Mouse (Mus musculus): ENCODE data around the gene Dbnl. TPM values are rescaled to one million over a fixed set of nuclear protein-coding genes. Genes with fewer than 3 reads are reported as not detected.

Dbnl gene
- 83.1 and 88.6 TPM in 2 replicates for polyA plus RNA-seq (2012; rRNA removed)

DNA sequence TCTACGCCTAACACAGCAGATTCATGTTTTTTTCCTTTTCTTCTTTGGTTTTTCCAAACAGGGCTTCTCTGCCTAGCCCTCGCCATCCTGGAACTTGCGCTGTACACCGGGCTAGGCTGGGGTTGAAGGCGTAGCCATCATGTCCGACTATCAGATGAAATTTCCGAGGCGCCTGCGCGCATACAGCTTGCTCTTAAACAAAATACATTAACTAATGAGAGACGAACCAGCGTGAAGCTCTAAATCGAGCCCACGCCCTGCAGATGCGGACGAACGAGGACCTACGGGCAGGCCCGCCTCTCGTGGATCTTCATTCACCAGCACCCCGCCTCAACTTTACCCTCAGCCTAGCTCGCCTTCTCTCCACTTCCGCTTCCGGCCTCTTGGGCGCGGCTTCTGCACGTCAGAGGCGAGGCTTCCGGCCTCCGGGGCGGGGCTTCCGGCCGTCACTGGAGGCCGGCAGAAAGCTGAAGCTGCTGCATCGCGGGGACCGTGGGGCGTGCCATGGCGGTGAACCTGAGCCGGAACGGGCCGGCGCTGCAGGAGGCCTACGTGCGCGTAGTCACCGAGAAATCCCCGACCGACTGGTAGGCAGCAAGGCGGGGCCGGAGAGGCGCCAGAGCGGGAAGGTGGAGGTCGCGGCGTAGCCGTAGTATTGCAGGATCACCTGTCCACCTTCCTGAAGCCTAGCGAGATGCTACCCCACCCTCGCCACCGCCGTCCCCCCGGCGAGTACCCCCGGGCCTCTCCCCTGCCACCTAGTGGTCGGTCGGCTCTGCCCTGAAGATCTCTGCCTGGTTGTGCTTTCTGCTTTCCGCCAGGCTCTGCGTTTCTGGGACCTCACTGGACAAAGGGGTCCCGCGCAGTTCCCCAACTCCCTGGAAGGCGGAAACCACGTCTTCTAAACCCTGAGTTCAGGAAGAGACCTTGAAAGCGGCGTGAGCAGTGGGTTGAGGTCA, at the start of gene Dbnl:
TSS of gene Dbnl (plus strand) at position 433 of the 959 bp plus-strand sequence.

DNA sequence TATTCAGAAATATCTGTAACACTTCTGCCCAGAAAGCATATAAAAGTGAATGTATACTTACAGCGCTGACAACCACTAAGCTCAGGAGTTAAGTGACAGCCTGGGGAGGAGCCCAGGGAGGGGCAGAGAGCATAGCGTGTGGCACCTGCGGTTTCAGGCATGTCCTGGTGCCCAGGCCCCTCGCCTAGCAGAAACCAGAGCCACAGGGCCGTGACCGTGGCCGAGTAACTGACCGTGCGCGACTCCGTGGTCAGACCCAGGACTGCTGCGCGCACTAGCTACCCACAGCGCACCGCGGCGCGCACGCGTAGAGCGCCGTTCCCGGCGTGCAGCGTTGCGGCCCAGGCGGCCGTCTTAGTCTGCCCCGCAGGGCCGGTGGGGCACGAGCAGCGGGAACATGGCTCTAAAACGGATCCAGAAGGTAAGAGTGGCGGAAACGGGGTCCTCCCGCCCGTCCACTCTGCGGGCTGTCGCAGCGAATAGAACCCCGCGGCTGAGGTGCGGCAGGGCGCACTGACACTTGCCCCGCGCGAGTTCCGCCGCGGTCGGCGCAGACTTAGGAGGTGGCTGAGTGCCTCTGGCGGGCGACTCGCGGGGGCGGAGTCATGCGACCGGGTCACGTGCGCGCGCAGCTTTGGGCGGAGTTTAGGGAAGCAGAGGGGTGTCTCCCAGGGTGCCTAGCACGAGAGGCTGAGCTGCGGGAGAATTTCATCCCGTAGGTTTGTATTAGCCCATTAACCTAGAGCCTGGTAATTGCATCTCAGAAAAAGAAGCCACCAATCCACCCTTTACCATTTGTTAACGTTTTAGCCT, 26.3 kb upstream of the Dbnl start, which contains the start of gene Urgcp:
TSS of gene Urgcp (minus strand) at position 557 of the 813 bp plus-strand sequence.

DNA sequence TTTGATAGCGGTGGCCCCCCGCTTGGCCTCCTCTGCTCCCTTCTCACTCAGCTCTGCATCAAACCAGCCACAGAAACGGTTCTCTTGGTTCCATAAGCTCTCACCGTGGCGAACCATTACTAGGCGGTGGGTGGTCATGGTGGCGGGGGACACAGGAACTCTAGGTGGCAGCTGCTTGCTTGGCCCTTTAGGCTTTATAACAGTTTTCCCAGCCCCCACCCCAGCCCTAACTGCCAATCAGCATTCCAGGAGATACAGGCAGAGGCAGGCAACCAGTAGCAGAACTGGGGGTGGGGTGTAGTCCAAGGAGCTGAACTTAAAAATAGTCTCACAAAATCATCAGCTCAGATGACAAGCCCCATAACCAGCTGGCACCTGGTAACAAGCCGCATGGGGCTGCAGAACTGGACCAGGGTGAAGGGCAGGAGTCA, 15.3 kb downstream of the Dbnl start, which contains the start of gene Pgam2:
TSS of gene Pgam2 (minus strand) at position 183 of the 431 bp plus-strand sequence.

DNA sequence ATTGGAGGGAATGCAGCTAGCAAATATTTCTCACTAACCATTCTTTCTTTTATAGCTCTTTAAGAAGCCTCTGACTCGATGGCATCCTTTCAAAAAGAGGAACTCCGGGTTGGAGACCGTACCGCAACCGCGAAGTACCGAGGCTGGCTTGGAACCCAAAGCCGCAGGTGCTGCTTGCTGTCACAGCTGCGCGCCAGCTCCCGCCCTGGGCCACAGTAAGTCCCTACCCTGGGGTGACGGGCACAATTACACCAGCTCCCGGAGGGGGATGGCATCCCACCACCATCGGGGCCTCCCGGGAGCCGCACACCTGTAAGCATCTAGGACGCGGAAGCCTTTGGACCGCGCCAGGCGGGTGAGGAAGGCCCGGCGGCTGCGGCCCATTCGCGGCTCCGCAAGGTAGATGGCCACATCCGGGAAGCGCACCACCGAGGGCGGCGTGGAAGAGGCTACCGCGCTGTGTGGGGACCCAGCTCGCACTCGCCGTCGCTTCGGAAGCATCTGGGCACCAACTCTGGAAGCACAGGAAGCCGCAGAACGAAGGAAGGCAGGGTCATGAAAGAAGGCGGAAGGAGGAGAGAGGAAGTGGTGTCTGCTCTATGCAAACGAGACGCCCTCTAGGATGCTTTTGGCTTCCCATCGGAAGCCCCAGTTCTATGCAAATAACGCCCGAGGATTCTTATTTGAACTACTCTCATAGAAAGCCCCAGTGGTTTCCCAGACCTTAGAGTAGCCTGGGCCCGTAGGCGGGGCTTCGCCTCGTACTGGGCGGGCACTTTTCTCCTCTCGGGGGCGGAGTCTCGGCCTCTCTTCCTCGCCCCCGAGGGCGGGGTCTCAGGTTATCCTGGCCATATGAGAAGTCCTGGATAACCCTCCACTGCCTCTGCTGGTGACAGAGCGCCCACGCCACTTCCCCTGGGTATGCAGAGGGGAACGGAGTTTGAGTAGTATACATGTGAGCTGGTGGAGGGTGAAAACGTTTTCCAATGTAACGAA, 49.3 kb downstream of the Dbnl start, which contains the start of gene Polm:
TSS of gene Polm (minus strand) at position 766 of the 996 bp plus-strand sequence.

Other genes starting within 250 kb of the Dbnl start
- gene Ccdc117, start 246.3 kb upstream of the Dbnl start, polyA plus RNA-seq (2012; rRNA removed): 4.2 and 5.4 TPM in 2 replicates
- gene Ankrd36, start 218.8 kb upstream of the Dbnl start, polyA plus RNA-seq (2012; rRNA removed): not detected in 2 replicates
- gene Mrps24, start 72.8 kb upstream of the Dbnl start, polyA plus RNA-seq (2012; rRNA removed): 402 and 582 TPM in 2 replicates
- gene Urgcp, start 26.1 kb upstream of the Dbnl start, polyA plus RNA-seq (2012; rRNA removed): 28.2 and 32.3 TPM in 2 replicates
- gene Pgam2, start 15.2 kb downstream of the Dbnl start, polyA plus RNA-seq (2012; rRNA removed): 0.20 TPM in 1 of 2 replicates, not detected in the other
- gene Polm, start 49.5 kb downstream of the Dbnl start, polyA plus RNA-seq (2012; rRNA removed): 48.8 and 52.4 TPM in 2 replicates
- gene Aebp1, start 73.5 kb downstream of the Dbnl start, polyA plus RNA-seq (2012; rRNA removed): 34.4 and 37.0 TPM in 2 replicates
- 174 and 178 TPM in 2 replicates for gene Pold2, start 89.8 kb downstream of the Dbnl start, polyA plus RNA-seq (2012; rRNA removed)
- 0.79 and 1.1 TPM in 2 replicates for gene Myl7, start 110.3 kb downstream of the Dbnl start, polyA plus RNA-seq (2012; rRNA removed)
- gene Gck, start 161.6 kb downstream of the Dbnl start, polyA plus RNA-seq (2012; rRNA removed): 0.66 and 0.72 TPM in 2 replicates
- gene Ykt6, start 167.2 kb downstream of the Dbnl start, polyA plus RNA-seq (2012; rRNA removed): 51.4 and 52.3 TPM in 2 replicates